Mouse (Mus musculus) liver, embryonic 16.5 days (tissue): Measurements from ENCODE around the gene Rnf123. TPM values are rescaled to one million over a fixed set of nuclear protein-coding genes. Genes with fewer than 3 reads are reported as not detected.
A peak's percentile ranks its signal among the peaks of the same experiment; 100 is the strongest.

Source experiments
- ATAC-seq: fragments of 200-750 bp; cut with Nextera tagmentation; 2 replicates; pipeline ENCODE4 v1.8.0; 2017; ENCODE audit warnings: low read depth, mild to moderate bottlenecking, moderate number of reproducible peaks, moderate library complexity
- H3K27ac ChIP-seq: fragments of 300-500 bp; sonication (generic); 2 replicates; pipeline ENCODE4 v1.5.1; 2014; ENCODE audit warnings: mild to moderate bottlenecking, low read length
- H3K27me3 ChIP-seq: fragments of 300-500 bp; sonication (generic); 2 replicates; pipeline ENCODE4 v1.6.1; 2014; ENCODE audit warnings: low read depth, low read length, mixed read lengths; ENCODE audit not compliant: control insufficient read depth, insufficient read depth
- H3K36me3 ChIP-seq: fragments of 300-500 bp; sonication (generic); 2 replicates; pipeline ENCODE4 v1.6.1; 2014; ENCODE audit warnings: mild to moderate bottlenecking; ENCODE audit not compliant: control insufficient read depth, insufficient read depth
- H3K4me1 ChIP-seq: fragments of 300-500 bp; sonication (generic); 2 replicates; pipeline ENCODE4 v1.6.1; 2014; ENCODE audit warnings: low read depth, low read length, mixed read lengths; ENCODE audit not compliant: control insufficient read depth
- H3K4me2 ChIP-seq: fragments of 300-500 bp; sonication (generic); 2 replicates; pipeline ENCODE4 v1.6.1; 2014; ENCODE audit warnings: low read depth, low read length, mixed read lengths
- H3K4me3 ChIP-seq: fragments of 300-500 bp; sonication (generic); 2 replicates; pipeline ENCODE4 v1.5.1; 2014; ENCODE audit warnings: low read depth, mild to moderate bottlenecking, low read length
- H3K9ac ChIP-seq: fragments of 300-500 bp; sonication (generic); 2 replicates; pipeline ENCODE4 v1.6.1; 2014; ENCODE audit warnings: low read depth, low read length
- H3K9me3 ChIP-seq: fragments of 300-500 bp; sonication (generic); replicated peaks from 2 replicates; pipeline ENCODE4 v1.6.1; 2016; ENCODE audit warnings: low read length; ENCODE audit not compliant: control insufficient read depth
- WGBS: fragments of 180-500 bp; shearing (Covaris S2); extraction: QIAGEN DNeasy Blood & Tissue Kit; methylation state at CpG from one replicate; pipeline ENCODE4 v1.1.7; 2014; ENCODE audit not compliant: insufficient replicate concordance; 5-methylcytosine and 5-hydroxymethylcytosine counted together
- polyA plus RNA-seq: library from polyadenylated mRNA; unstranded; fragments of >200 nt; fragmentation: Nextera tagmentation; extraction: Ambion mirVana; gene quantifications from 2 replicates; pipeline ENCODE4 v1.2.1, GENCODE M21; 2015

Gene Rnf123
- polyA plus RNA-seq, 1 experiment from 2014 or later: 106 TPM

DNA sequence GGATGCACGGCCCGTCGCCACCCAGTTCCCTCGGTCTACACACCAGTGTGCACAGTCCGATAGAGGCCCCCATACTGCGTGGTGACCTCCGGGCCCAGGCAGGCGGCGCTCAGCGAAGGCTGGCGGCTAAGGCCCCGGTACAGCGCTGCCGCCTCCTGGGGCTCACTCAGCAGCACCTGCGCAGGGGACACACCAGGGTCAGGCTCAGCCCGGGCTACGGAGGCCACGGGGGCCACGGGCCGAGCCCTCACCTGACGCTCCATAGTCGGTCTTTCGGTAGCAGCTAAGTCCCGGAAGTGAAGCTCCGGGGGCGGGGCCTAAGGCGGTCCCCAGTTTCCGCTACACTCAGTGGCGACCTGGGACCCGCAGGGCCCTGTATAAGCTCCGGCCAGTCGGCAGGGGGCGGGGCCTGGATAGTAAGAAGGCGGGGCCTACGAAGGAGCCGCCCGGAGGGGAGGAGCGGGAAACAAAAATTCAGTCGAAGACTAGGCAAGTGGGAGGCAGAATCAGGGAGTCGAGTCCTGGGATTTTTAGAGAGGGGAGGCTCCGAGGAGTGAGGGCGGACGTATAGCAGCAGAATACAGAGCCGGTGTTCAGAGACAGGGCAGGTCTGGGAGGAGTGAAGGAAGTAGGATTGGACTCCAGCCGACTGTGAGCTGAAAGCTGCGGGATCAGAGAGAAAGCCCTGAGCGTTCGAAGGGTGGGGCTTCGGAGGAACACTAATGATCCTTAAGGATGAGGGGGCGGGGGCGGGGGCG lies 11.2 kb upstream of the Rnf123 start, which contains the start of gene Apeh:
TSS of gene Apeh (minus strand) at position 423 of the 758 bp plus-strand sequence.
- ATAC-seq: peak; percentile 83
- under 1% methylated on average over 52 of the region's 52 CpGs for WGBS
- H3K9ac ChIP-seq: peak within 1 kb of the TSS; percentile 99
- peaks cover 38% of the 10 kb centered on the region for H3K36me3 ChIP-seq
- peak within 1 kb of the TSS; percentile 80 for H3K4me3 ChIP-seq
- H3K4me2 ChIP-seq: peak within 1 kb of the TSS; percentile 94
- H3K27me3 ChIP-seq: no peaks in the 10 kb centered on the region
- H3K4me1 ChIP-seq: peaks cover 59% of the 10 kb centered on the region
- H3K9me3 ChIP-seq: no peaks in the 10 kb centered on the region
- H3K27ac ChIP-seq: peak within 1 kb of the TSS; percentile 100

DNA sequence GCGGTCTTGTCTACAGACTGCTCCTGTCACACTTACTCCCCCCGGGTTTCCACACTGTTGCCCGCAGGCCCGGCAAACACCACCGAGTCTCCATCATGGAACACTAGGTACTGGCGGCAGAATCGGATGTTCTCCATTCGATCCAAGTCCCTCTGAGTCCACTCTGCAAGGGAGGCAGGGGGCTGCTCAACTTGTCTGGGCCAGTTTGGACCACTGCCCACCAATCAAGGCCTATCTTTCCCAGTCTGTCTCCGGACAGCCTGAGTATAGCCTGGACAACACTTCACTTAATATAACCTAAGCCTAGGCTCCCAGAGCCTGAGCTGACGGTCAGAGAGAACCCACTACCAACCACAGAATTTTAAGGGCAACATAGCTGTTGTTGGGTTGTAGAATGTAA lies 10.4 kb upstream of the Rnf123 start:
- H3K9me3 ChIP-seq: no peaks in the 10 kb centered on the region
- H3K9ac ChIP-seq: peak overlapping the region; percentile 99
- H3K27ac ChIP-seq: peak overlapping the region; percentile 100
- H3K4me2 ChIP-seq: peak overlapping the region; percentile 94
- 39% methylated on average over 10 of the region's 10 CpGs for WGBS
- peak overlapping the region; percentile 80 for H3K4me3 ChIP-seq
- H3K27me3 ChIP-seq: no peaks in the 10 kb centered on the region
- ATAC-seq: no peak
- peaks cover 54% of the 10 kb centered on the region for H3K4me1 ChIP-seq
- peaks cover 46% of the 10 kb centered on the region for H3K36me3 ChIP-seq

DNA sequence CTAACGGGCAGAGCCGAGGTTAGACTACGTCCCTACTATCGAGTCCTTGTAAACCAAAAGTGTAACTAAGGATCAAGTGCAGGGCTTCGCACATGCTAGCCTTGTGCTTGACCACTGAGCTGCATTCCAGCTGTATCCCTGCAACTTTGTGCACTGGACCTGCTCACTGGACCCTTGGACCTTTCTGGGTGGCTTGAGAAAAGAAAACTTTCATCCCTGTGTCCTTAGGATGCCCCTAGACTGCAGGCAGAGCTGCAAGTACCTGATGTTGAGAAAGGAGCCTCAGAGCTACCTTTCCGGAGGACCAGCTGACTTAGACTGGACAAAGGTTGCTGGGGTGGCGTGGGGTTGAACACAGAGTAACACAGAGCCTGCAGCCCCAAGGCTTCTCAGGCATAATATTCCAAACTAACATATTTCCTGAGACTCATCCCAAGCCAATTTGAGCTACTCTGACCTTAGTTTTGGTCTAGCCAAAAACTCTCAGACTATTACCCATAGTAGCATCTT lies 7.5 kb upstream of the Rnf123 start:
- Histone ChIP-seq H3K4me1 (peaks cover 46% of the 10 kb centered on the region), H3K4me2 (no peak overlapping the region), H3K27me3 (no peaks in the 10 kb centered on the region), H3K27ac (no peak overlapping the region), H3K9ac (no peak overlapping the region), H3K9me3 (no peaks in the 10 kb centered on the region), H3K36me3 (peaks cover 72% of the 10 kb centered on the region), H3K4me3 (no peak overlapping the region)
- ATAC-seq: no peak
- 94% methylated on average over 7 of the region's 7 CpGs for WGBS

DNA sequence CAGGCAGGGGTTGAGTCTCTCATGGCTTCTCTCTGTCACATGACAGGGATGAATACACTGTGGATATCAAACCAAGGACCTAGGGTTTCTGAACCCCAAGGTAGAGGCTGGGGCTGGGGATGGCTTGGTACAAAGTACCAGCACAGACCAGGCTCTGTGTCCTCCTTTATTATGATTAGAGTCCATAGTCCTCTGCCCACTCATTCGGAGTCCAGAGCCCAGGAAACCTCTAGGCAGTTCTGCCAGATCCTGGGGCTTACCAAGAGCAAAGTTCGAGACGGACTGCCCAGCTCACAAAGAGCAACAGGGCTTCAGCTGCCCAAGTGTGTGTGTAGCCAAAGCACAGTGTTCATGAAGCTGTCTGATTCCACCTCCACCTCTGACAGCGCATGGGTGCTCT lies 2.1 kb upstream of the Rnf123 start:
- H3K4me2 ChIP-seq: peak overlapping the region; percentile 19
- H3K4me1 ChIP-seq: peaks cover 72% of the 10 kb centered on the region
- ATAC-seq: no peak
- WGBS: 92% methylated on average over 4 of the region's 4 CpGs
- H3K9ac ChIP-seq: peak overlapping the region; percentile 55
- H3K27me3 ChIP-seq: no peaks in the 10 kb centered on the region; the same call in 1 of the 2 replicates
- H3K9me3 ChIP-seq: no peaks in the 10 kb centered on the region
- H3K36me3 ChIP-seq: peaks cover 63% of the 10 kb centered on the region
- no peak overlapping the region for H3K4me3 ChIP-seq
- H3K27ac ChIP-seq: peak overlapping the region; percentile 100

DNA sequence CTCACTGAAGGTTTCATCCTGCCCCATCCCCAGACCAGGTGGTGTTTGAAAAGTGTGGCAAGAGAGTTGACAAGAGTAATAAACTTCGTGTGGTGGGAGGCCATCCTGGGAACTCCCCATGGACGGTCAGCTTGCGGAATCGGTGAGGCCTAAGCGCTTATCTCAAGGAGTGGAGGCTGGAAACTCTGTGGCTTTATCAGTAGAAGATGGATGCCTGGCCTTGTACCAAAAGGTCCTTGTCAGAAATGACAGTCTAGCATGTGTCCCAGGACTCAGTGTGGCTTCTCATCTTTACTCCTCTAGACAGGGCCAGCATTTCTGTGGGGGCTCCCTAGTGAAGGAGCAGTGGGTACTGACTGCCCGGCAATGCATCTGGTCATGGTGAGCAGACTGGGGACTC lies 415 bp upstream of the Rnf123 start:
- peak overlapping the region; percentile 100 for H3K27ac ChIP-seq

DNA sequence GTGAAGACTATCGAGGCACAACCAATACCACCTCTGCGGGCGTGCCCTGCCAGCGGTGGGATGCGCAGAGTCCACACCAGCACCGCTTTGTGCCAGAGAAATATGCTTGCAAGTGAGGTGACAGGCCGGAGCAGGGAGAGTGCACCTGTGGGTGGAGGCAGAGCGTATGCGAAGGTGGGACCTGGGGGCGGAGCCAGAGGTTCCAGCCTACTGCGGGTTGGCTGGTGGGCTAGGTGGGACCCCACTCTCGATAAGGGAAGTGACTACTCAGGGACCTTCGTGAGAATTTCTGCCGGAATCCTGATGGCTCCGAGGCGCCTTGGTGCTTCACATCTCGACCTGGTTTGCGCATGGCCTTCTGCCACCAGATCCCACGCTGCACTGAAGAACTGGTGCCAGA lies 597 bp downstream of the Rnf123 start:
- Histone ChIP-seq H3K9ac (peak overlapping the region; percentile 70), H3K4me2 (peak overlapping the region; percentile 90), H3K27me3 (no peaks in the 10 kb centered on the region; the same call in 1 of the 2 replicates), H3K4me1 (peaks cover 82% of the 10 kb centered on the region), H3K36me3 (peaks cover 38% of the 10 kb centered on the region), H3K27ac (peak overlapping the region; percentile 100), H3K9me3 (no peaks in the 10 kb centered on the region), H3K4me3 (peak overlapping the region; percentile 47)
- no peak for ATAC-seq
- WGBS: 13% methylated on average over 19 of the region's 19 CpGs

More for the DNA sequence above, 415 bp upstream of the Rnf123 start:
- no peaks in the 10 kb centered on the region; the same call in 1 of the 2 replicates for H3K27me3 ChIP-seq
- H3K36me3 ChIP-seq: peaks cover 46% of the 10 kb centered on the region
- peaks cover 76% of the 10 kb centered on the region for H3K4me1 ChIP-seq
- peak overlapping the region; percentile 47 for H3K4me3 ChIP-seq
- H3K9me3 ChIP-seq: no peaks in the 10 kb centered on the region
- H3K9ac ChIP-seq: peak overlapping the region; percentile 70
- 29% methylated on average over 6 of the region's 6 CpGs for WGBS
- H3K4me2 ChIP-seq: peak overlapping the region; percentile 90
- 0 out of 2 replicates have a peak, but pooled peaks have one; percentile 1 for ATAC-seq

DNA sequence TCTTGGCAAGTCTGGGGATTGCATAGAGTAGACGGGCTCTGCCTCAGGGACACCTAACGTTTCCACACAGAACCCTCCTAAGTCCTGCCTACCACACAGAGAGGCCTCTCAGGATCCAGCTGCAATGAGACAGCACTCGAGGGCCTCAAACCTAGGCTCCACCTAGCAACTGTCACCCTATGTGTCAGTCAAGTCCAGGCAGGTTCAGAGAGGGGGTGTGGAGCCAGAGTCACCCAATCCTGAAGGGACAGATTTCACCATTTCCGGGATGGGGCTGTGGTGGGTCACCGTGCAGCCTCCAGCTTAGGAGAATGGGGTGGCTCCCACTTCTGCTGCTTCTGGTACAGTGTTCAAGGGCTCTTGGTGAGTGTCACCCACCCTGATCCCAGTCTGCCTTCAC lies 3.0 kb downstream of the Rnf123 start, which contains the start of gene Mst1:
TSS of gene Mst1 (plus strand) at position 269 of the 400 bp plus-strand sequence.
- Histone ChIP-seq H3K27me3 (no peaks in the 10 kb centered on the region; the same call in 1 of the 2 replicates), H3K27ac (peak within 1 kb of the TSS; percentile 100), H3K36me3 (peaks cover 26% of the 10 kb centered on the region), H3K4me1 (peaks cover 69% of the 10 kb centered on the region), H3K4me3 (peak within 1 kb of the TSS; percentile 97), H3K4me2 (peak within 1 kb of the TSS; percentile 90), H3K9ac (peak within 1 kb of the TSS; percentile 100), H3K9me3 (no peaks in the 10 kb centered on the region)
- 13% methylated on average over 5 of the region's 5 CpGs for WGBS
- ATAC-seq: peak; percentile 85

DNA sequence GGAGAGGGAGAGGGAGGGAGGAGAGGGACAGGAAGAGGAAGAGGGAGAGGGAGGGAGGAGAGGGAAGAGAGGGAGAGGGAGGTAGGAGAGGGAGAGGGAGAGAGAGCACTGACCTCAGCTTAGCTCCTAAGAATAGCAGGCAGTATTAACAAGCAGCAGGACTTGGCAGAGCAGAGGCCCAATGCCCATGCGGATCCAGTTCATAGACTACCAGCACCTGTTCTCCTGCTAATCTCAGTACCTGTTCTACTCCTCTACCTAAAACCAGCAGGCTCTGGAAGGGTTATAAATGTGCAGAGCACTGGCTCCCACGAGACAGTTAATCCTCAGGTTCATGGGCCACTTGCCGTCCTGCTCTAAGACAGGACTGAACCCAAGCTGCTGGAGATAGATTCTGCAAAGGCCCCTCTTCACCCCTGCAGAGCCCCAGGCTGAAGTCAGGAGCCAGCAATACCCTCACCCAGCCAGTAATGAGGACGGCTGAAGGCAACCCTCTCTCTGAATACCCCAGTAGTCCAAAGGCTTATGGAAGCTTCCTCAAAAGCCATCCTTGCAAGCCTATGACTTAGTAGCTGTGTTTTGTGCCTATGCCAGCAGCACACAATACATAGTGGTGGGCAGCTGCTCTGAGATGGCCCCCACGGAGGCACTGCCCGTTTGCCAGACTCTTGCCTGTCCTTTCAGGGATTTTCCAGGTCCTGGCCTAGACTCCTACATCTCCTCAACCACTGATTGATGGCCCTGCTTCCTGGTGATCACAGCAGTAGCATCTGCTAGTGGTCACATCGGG lies 9.8 kb downstream of the Rnf123 start:
- no peaks in the 10 kb centered on the region for H3K9me3 ChIP-seq
- no peak overlapping the region for H3K9ac ChIP-seq
- no peak overlapping the region for H3K4me3 ChIP-seq
- peaks cover 23% of the 10 kb centered on the region for H3K4me1 ChIP-seq
- H3K27ac ChIP-seq: no peak overlapping the region
- H3K4me2 ChIP-seq: no peak overlapping the region
- H3K36me3 ChIP-seq: peaks cover 65% of the 10 kb centered on the region
- no peaks in the 10 kb centered on the region for H3K27me3 ChIP-seq
- WGBS: 77% methylated on average over 7 of the region's 7 CpGs
- no peak for ATAC-seq
